Mouse (Mus musculus): Measurements from ENCODE around the gene Zfp28. TPM values are rescaled to one million over a fixed set of nuclear protein-coding genes. Genes with fewer than 3 reads are reported as not detected.

Gene Zfp28
- polyA plus RNA-seq (2012; rRNA removed) (0.63 and 1.0 TPM in 2 replicates), polyA plus RNA-seq (2014; fragmentation: Nextera tagmentation; extraction: Ambion mirVana) (0.91 and 1.2 TPM in 2 replicates)

DNA sequence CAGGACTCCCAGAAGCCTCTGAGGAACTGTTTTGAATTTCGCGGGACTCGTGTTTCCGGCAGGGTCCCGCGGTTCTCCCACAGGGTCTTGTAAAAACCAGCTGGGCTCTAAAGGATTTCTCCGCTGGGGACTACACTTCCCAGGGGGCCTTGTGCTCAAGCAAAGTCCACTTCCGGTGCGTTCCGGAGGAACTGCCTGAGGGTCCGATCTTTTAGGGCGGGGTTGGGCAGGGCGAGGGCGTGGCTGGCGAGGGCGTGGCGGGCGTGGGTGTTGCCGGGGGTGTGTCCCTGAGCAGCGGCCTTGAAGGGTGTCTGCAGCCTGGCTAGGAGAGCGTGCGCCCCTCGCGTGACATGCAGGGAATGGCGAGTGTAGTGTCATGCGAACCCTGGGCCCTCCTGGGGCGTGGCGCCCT lies at the start of gene Zfp28:
Gene Zfp28, plus strand, starts transcription at position 252 of the 412 bp plus-strand sequence.
- Histone ChIP-seq H3K4me3 (ENCODE audit: insufficient read depth in 1 of 2, low read depth in 2 of 2, low read length in 2 of 2) (peak within 1 kb of the TSS; percentile 64 to 67), H3K27me3 (ENCODE audit: control insufficient read depth, insufficient read depth, low read length) (no peaks in the 10 kb centered on the region), H3K36me3 (replicated peaks; ENCODE audit: control insufficient read depth, insufficient read depth, low read depth) (no peaks in the 10 kb centered on the region), H3K4me2 (ENCODE audit: low read depth) (peak within 1 kb of the TSS; percentile 83), H3K9me3 (ENCODE audit: control insufficient read depth, low read length) (no peaks in the 10 kb centered on the region), H3K4me1 (replicated peaks; ENCODE audit: control insufficient read depth in 2 of 2, insufficient read depth in 2 of 2, low read length in 1 of 2) (peaks cover 13 to 15% of the 10 kb centered on the region in 2 experiments), H3K27ac (no peak within 1 kb of the TSS), H3K9ac (replicated peaks) (peak within 1 kb of the TSS; percentile 60)
- under 1% methylated on average over 28 of the region's 28 CpGs for WGBS (ENCODE audit: insufficient replicate concordance)
- peak; percentile 93 for ATAC-seq (ENCODE audit: insufficient read depth)
- DNase-seq (ENCODE audit: low read depth in 3 of 3, low spot score in 3 of 3) = peak; percentile 74 to 82 (median 77)
- TF ChIP-seq CTCF (IDR thresholded peaks at IDR 0.05; ENCODE audit: low read depth) (peak; percentile 56), EP300 (IDR thresholded peaks at IDR 0.05; ENCODE audit: low read depth) (no peak)

- no peaks in the 10 kb centered on the region for H3K27me3 ChIP-seq (ENCODE audit: control insufficient read depth, insufficient read depth, low read length)
These were observed 43.2 kb upstream of the Zfp28 start for GRCm38 (mm10) chr7:6339865-6340264.

DNA sequence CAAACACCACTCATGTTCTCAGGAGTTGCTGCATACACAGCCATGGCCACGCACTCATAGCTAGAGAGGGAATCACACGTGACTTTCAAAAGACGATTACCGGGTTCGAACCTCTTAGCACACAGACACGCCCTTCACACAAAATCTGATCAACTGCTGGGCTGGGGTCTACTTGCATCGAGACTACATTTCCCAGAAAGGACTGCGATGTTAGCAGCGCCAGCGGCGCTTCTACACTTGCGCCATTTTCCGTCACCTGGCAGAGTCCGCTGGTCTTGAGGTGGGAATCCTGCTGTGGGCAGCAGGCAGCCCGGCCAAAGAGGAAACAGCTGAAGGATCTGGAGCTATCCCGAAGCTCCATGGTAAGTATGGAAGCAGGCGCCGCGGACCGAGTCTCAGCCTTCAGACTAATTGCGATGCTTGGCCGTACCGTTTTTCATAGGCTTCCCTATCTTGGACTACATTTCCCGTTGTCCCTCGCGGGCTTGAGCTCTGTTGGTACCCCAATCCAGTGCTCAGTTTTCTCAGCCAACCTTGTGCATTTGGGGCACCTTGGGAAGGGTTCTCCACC lies 39.5 kb upstream of the Zfp28 start, which contains the start of gene Gm3854:
Gene Gm3854, plus strand, starts transcription at position 259 of the 571 bp plus-strand sequence.
- H3K27me3 ChIP-seq (ENCODE audit: control insufficient read depth, insufficient read depth, low read length) = no peaks in the 10 kb centered on the region
- H3K36me3 ChIP-seq (replicated peaks; ENCODE audit: control insufficient read depth, insufficient read depth, low read depth) = no peaks in the 10 kb centered on the region
- H3K4me2 ChIP-seq (ENCODE audit: low read depth) = peak within 1 kb of the TSS; percentile 60
- H3K4me3 ChIP-seq (ENCODE audit: insufficient read depth in 1 of 2, low read depth in 2 of 2, low read length in 2 of 2) = peak within 1 kb of the TSS; percentile 57 to 76
- H3K9me3 ChIP-seq (ENCODE audit: control insufficient read depth, low read length) = no peaks in the 10 kb centered on the region
- peak within 1 kb of the TSS; percentile 51 for H3K9ac ChIP-seq (replicated peaks)
- TF ChIP-seq EP300 (IDR thresholded peaks at IDR 0.05; ENCODE audit: low read depth) (no peak), CTCF (IDR thresholded peaks at IDR 0.05; ENCODE audit: low read depth) (no peak)
- ATAC-seq (ENCODE audit: insufficient read depth) (peak; percentile 81), DNase-seq (ENCODE audit: low read depth in 3 of 3, low spot score in 3 of 3) (peak in 1 of 3 experiments; percentile 35)
- H3K4me1 ChIP-seq (replicated peaks; ENCODE audit: control insufficient read depth in 2 of 2, insufficient read depth in 2 of 2, low read length in 1 of 2) = 0 out of 4 replicates have a peak, but pooled peaks cover 0 to 2% of the 10 kb centered on the region in 2 experiments
- no peak within 1 kb of the TSS for H3K27ac ChIP-seq
- WGBS (ENCODE audit: insufficient replicate concordance) = under 1% methylated on average over 26 of the region's 26 CpGs

More at GRCm38 (mm10) chr7:6339865-6340264, 43.2 kb upstream of the Zfp28 start:
- Histone ChIP-seq H3K9me3 (ENCODE audit: control insufficient read depth, low read length) (no peaks in the 10 kb centered on the region), H3K27ac (no peak overlapping the region), H3K4me2 (ENCODE audit: low read depth) (no peak overlapping the region), H3K4me1 (replicated peaks; ENCODE audit: control insufficient read depth in 2 of 2, insufficient read depth in 2 of 2, low read length in 1 of 2) (0 out of 4 replicates have a peak, but pooled peaks cover 0 to 2% of the 10 kb centered on the region in 2 experiments), H3K4me3 (ENCODE audit: insufficient read depth in 1 of 2, low read depth in 2 of 2, low read length in 2 of 2) (no peak overlapping the region), H3K9ac (replicated peaks) (no peak overlapping the region), H3K36me3 (replicated peaks; ENCODE audit: control insufficient read depth, insufficient read depth, low read depth) (no peaks in the 10 kb centered on the region)
- TF ChIP-seq CTCF (IDR thresholded peaks at IDR 0.05; ENCODE audit: low read depth) (no peak), EP300 (IDR thresholded peaks at IDR 0.05; ENCODE audit: low read depth) (no peak)
- WGBS (ENCODE audit: insufficient replicate concordance) = 56% methylated on average over 5 of the region's 5 CpGs
- ATAC-seq (ENCODE audit: insufficient read depth) = no peak
- DNase-seq (ENCODE audit: low read depth in 3 of 3, low spot score in 3 of 3) = no peak

- H3K9ac ChIP-seq (replicated peaks) = no peak overlapping the region
- no peaks in the 10 kb centered on the region for H3K9me3 ChIP-seq (ENCODE audit: control insufficient read depth, low read length)
- H3K4me1 ChIP-seq (replicated peaks; ENCODE audit: control insufficient read depth in 2 of 2, insufficient read depth in 2 of 2, low read length in 1 of 2) = 0 out of 4 replicates have a peak, but pooled peaks cover 0 to 2% of the 10 kb centered on the region in 2 experiments
- H3K4me3 ChIP-seq (ENCODE audit: insufficient read depth in 1 of 2, low read depth in 2 of 2, low read length in 2 of 2) = peak overlapping the region; percentile 57 to 76
- no peak overlapping the region for H3K27ac ChIP-seq
- ATAC-seq (ENCODE audit: insufficient read depth) (no peak), DNase-seq (ENCODE audit: low read depth in 3 of 3, low spot score in 3 of 3) (no peak)
- 28% methylated on average over 10 of the region's 10 CpGs for WGBS (ENCODE audit: insufficient replicate concordance)
- peak overlapping the region; percentile 60 for H3K4me2 ChIP-seq (ENCODE audit: low read depth)
- H3K36me3 ChIP-seq (replicated peaks; ENCODE audit: control insufficient read depth, insufficient read depth, low read depth) = no peaks in the 10 kb centered on the region
- H3K27me3 ChIP-seq (ENCODE audit: control insufficient read depth, insufficient read depth, low read length) = no peaks in the 10 kb centered on the region
- no peak for TF ChIP-seq CTCF (IDR thresholded peaks at IDR 0.05; ENCODE audit: low read depth)
- TF ChIP-seq EP300 (IDR thresholded peaks at IDR 0.05; ENCODE audit: low read depth) = no peak
These were observed 39.0 kb upstream of the Zfp28 start for GRCm38 (mm10) chr7:6344124-6344523.

DNA sequence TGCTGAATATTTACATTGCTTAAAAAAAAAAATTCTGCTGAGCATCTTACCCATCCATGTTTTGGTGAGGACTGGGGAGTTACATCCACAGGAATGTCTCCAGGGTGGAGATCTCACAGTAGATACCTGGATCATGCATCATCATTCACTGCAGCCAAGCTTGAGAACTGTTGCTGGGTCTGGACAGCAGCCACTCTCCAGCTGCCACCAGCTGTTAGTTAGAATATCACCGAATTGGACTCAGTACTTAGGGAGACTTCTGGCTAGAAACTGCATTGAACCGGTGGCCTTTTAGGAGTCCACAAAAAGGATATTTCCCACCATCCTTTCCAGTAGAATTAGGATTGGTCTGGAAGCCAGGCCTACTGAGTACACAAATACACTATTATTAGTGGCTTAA lies 25.0 kb upstream of the Zfp28 start:
- Histone ChIP-seq H3K9ac (replicated peaks) (no peak overlapping the region), H3K9me3 (ENCODE audit: control insufficient read depth, low read length) (no peaks in the 10 kb centered on the region), H3K4me2 (ENCODE audit: low read depth) (no peak overlapping the region), H3K4me3 (ENCODE audit: insufficient read depth in 1 of 2, low read depth in 2 of 2, low read length in 2 of 2) (no peak overlapping the region), H3K27ac (no peak overlapping the region), H3K4me1 (replicated peaks; ENCODE audit: control insufficient read depth in 2 of 2, insufficient read depth in 2 of 2, low read length in 1 of 2) (peaks cover 10 to 17% of the 10 kb centered on the region in 2 experiments), H3K27me3 (ENCODE audit: control insufficient read depth, insufficient read depth, low read length) (no peaks in the 10 kb centered on the region), H3K36me3 (replicated peaks; ENCODE audit: control insufficient read depth, insufficient read depth, low read depth) (no peaks in the 10 kb centered on the region)
- no peak for TF ChIP-seq EP300 (IDR thresholded peaks at IDR 0.05; ENCODE audit: low read depth)
- TF ChIP-seq CTCF (IDR thresholded peaks at IDR 0.05; ENCODE audit: low read depth) = no peak
- 57% methylated on average over 2 of the region's 2 CpGs for WGBS (ENCODE audit: insufficient replicate concordance)
- ATAC-seq (ENCODE audit: insufficient read depth) = no peak
- DNase-seq (ENCODE audit: low read depth in 3 of 3, low spot score in 3 of 3) = no peak
